Mouse (Mus musculus) cortical plate, adult 2 months (tissue): ENCODE data around the gene Ccdc162.

ENCODE experiments used
- CTCF ChIP-seq: fragments of 200-500 bp; IDR thresholded peaks from 2 replicates; pipeline ENCODE4 v1.5.1; 2011; ENCODE audit warnings: mild to moderate bottlenecking, control low read depth, low read length; ENCODE audit not compliant: insufficient read depth; ENCODE audit errors: extremely low read depth
- POLR2A ChIP-seq: fragments of 200-500 bp; IDR thresholded peaks from 2 replicates; pipeline ENCODE4 v1.6.1; 2011; ENCODE audit warnings: mild to moderate bottlenecking, low read length, control low read depth; ENCODE audit not compliant: insufficient read depth; ENCODE audit errors: extremely low read depth

- peak; percentile 94 for TF ChIP-seq CTCF
- TF ChIP-seq POLR2A = no peak
Measured at GRCm38 (mm10) chr10:41689941-41690887, 26.2 kb downstream of the Ccdc162 start.
